20 mouse cellular contexts compared by ENCODE assay signal in genomic region chr7:117637997-117638396, GRCm38 (mm10).
"Had no signal": no experiment of that assay in that cellular context is flagged by ENCODE, and none has a peak within 500 bp of the region (broad histone marks: within the 10 kb centered on the region; RNA-seq: fewer than 3 reads in every experiment).

No protein-coding gene starts in this region.

- H3K9ac ChIP-seq: lung, embryonic 14.5 days; midbrain, embryonic 12.5 days; neural tube, embryonic 13.5 days; neural tube, embryonic 15.5 days had no signal

- H3K4me3 ChIP-seq: megakaryocyte, embryonic 14.5 days; midbrain, embryonic 12.5 days; myocyte; neural tube, embryonic 13.5 days; neural tube, embryonic 15.5 days had no signal

- H3K4me2 ChIP-seq: lung, embryonic 14.5 days; midbrain, embryonic 12.5 days; neural tube, embryonic 13.5 days; neural tube, embryonic 15.5 days had no signal

- DNase-seq: lung, adult 18-20 months; lung, embryonic 14.5 days; lung, postnatal 14 days; lung, postnatal 36 days; midbrain, embryonic 14.5 days; retina, postnatal 1 day; right cerebral cortex, adult 18-20 months; right cerebral cortex, postnatal 25 days; right cerebral cortex, postnatal 4 days; spleen, adult 18-20 months; thymus, adult 18-20 months; thymus, postnatal 14 days; thymus, postnatal 36 days had no signal

- H3K27me3 ChIP-seq: midbrain, embryonic 12.5 days; neural tube, embryonic 13.5 days; neural tube, embryonic 15.5 days had no signal

- ATAC-seq: midbrain, embryonic 16.5 days had no signal

- H3K36me3 ChIP-seq: midbrain, embryonic 12.5 days; neural tube, embryonic 13.5 days; neural tube, embryonic 15.5 days had no signal

- H3K27ac ChIP-seq: macrophage; midbrain, embryonic 12.5 days; neural tube, embryonic 13.5 days; neural tube, embryonic 15.5 days had no signal

- H3K9me3 ChIP-seq: midbrain, embryonic 12.5 days; neural tube, embryonic 13.5 days; neural tube, embryonic 15.5 days had no signal
